Mouse (Mus musculus) kidney, embryonic 15.5 days (tissue): ENCODE data around the gene Plcxd1. TPM values are rescaled to one million over a fixed set of nuclear protein-coding genes. Genes with fewer than 3 reads are reported as not detected.
A peak's percentile ranks its signal among the peaks of the same experiment; 100 is the strongest.

Experiments
- ATAC-seq: fragments of 200-750 bp; cut with Nextera tagmentation; replicated peaks from 2 replicates; pipeline ENCODE4 v1.8.0; 2017; ENCODE audit warnings: moderate TSS enrichment; ENCODE audit not compliant: low FRiP score
- H3K27ac ChIP-seq: fragments of 300-500 bp; sonication (generic); 2 replicates; pipeline ENCODE4 v1.5.1; 2015; ENCODE audit warnings: mild to moderate bottlenecking, inconsistent platforms
- H3K27me3 ChIP-seq: fragments of 300-500 bp; sonication (generic); 2 replicates; pipeline ENCODE4 v1.6.1; 2015; ENCODE audit warnings: inconsistent platforms
- H3K36me3 ChIP-seq: fragments of 300-500 bp; sonication (generic); 2 replicates; pipeline ENCODE4 v1.6.1; 2015; ENCODE audit warnings: inconsistent platforms
- H3K4me1 ChIP-seq: fragments of 300-500 bp; sonication (generic); 2 replicates; pipeline ENCODE4 v1.6.1; 2015; ENCODE audit warnings: inconsistent platforms
- H3K4me2 ChIP-seq: fragments of 300-500 bp; sonication (generic); 2 replicates; pipeline ENCODE4 v1.6.1; 2015; ENCODE audit warnings: moderate library complexity, mild to moderate bottlenecking, inconsistent platforms
- H3K4me3 ChIP-seq: fragments of 300-500 bp; sonication (generic); replicated peaks from 2 replicates; pipeline ENCODE4 v1.5.1; 2015; ENCODE audit warnings: mild to moderate bottlenecking, inconsistent platforms
- H3K9ac ChIP-seq: fragments of 300-500 bp; sonication (generic); 2 replicates; pipeline ENCODE4 v1.6.1; 2015; ENCODE audit warnings: mild to moderate bottlenecking, inconsistent platforms
- H3K9me3 ChIP-seq: fragments of 300-500 bp; sonication (generic); replicated peaks from 2 replicates; pipeline ENCODE4 v1.6.1; 2016; ENCODE audit warnings: inconsistent platforms
- WGBS: fragments of 180-500 bp; shearing (Covaris S2); methylation state at CpG from one replicate; pipeline ENCODE4 v1.1.7; 2015; ENCODE audit warnings: mixed read lengths; 5-methylcytosine and 5-hydroxymethylcytosine counted together
- polyA plus RNA-seq: library from polyadenylated mRNA; unstranded; fragments of >200 nt; fragmentation: Nextera tagmentation; extraction: Ambion mirVana; gene quantifications from 2 replicates; pipeline ENCODE4 v1.2.1, GENCODE M21; 2015

The Plcxd1 gene
- polyA plus RNA-seq, 1 experiment from 2014 or later = 1.6 TPM

DNA sequence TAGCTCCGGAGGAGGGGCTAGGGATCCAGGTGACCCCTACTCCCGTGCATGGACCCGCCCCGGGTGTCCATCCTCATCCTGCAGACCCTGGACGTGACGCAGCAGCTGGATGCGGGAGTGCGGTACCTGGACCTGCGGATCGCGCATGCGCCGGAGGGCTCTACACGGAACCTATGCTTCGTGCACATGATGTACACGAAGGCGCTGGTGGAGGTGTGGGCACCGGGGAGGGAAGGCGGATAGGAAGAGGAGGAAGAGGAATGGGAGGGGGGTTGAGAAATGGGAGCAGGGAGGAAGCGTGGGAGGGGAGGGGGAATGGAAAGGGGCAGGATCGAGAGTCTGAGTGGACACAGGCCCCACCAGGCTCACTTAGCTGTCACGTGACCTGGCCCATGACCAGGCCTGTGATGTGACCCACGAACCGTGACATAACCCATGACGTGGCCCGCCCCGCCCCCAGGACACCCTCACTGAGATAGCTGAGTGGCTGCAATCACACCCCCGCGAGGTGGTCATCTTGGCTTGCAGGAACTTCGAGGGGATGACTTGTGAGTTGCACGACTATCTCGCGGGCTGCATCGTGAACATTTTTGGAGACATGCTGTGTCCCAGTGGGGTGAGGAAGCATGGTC lies 2.1 kb downstream of the Plcxd1 start:
- peak overlapping the region; percentile 42 for H3K4me3 ChIP-seq
- peaks cover 36% of the 10 kb centered on the region for H3K4me1 ChIP-seq
- ATAC-seq = peak; percentile 27
- H3K9ac ChIP-seq = peak overlapping the region; percentile 21; the same call in 1 of the 2 replicates
- H3K27ac ChIP-seq = no peak overlapping the region
- peaks cover 44% of the 10 kb centered on the region for H3K36me3 ChIP-seq
- no peaks in the 10 kb centered on the region for H3K9me3 ChIP-seq
- WGBS = 11% methylated on average over 34 of the region's 34 CpGs
- peaks cover 4% of the 10 kb centered on the region; the same call in 1 of the 2 replicates for H3K27me3 ChIP-seq
- H3K4me2 ChIP-seq = peak overlapping the region; percentile 87

- no peak for ATAC-seq
- Histone ChIP-seq H3K9me3 (no peaks in the 10 kb centered on the region), H3K36me3 (peaks cover 44% of the 10 kb centered on the region), H3K4me3 (no peak overlapping the region), H3K4me1 (peaks cover 38% of the 10 kb centered on the region), H3K27me3 (peaks cover 4% of the 10 kb centered on the region; the same call in 1 of the 2 replicates), H3K4me2 (peak overlapping the region; percentile 87), H3K27ac (no peak overlapping the region), H3K9ac (no peak overlapping the region)
- 89% methylated on average over 13 of the region's 13 CpGs for WGBS
Measured at GRCm38 (mm10) chr5:110102429-110102828, 2.7 kb downstream of the Plcxd1 start.

DNA sequence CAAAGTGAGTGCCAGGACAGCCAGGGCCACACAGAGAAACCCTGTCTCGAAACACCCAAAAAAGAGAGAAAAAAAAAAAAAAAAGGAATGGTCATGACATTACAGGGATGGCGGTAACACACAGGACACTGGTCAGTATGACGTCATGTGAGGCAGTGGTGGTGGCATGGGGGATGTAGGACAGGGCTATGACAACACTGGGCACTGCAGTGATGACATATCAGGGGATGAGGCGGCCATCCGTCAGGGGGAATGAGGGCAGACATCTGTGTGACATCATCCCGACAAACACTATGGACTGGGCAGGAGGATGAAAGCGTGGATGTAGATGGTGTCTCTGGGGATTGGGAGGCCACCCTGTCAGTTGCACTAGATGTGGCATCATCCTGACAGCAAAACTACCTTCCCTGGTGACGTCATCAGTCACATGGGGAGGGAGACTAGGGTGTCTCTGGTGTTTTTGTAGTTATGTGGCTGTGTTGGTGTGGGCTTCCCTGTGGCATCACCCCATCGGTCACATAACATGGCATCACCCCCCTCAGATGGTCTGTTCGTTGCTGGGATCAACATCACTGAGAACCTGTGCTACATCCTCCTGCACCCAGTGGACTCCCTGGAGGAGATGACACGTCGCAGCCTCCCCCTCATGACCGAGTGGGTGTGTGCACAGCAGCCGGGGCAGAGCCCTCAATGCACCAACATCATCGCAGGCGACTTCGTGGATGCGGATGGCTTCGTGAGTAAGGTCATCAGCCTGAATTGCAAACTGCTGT lies 3.3 kb downstream of the Plcxd1 start:
- no peak for ATAC-seq
- no peaks in the 10 kb centered on the region for H3K9me3 ChIP-seq
- no peak overlapping the region for H3K9ac ChIP-seq
- no peak overlapping the region for H3K4me3 ChIP-seq
- peaks cover 4% of the 10 kb centered on the region; the same call in 1 of the 2 replicates for H3K27me3 ChIP-seq
- no peak overlapping the region for H3K27ac ChIP-seq
- H3K4me1 ChIP-seq = peaks cover 38% of the 10 kb centered on the region
- WGBS = 95% methylated on average over 19 of the region's 19 CpGs
- H3K36me3 ChIP-seq = peaks cover 44% of the 10 kb centered on the region
- H3K4me2 ChIP-seq = no peak overlapping the region

- WGBS = 96% methylated on average over 27 of the region's 27 CpGs
- H3K27me3 ChIP-seq = peaks cover 4% of the 10 kb centered on the region; the same call in 1 of the 2 replicates
- no peak for ATAC-seq
- no peak overlapping the region for H3K4me2 ChIP-seq
- peaks cover 44% of the 10 kb centered on the region for H3K36me3 ChIP-seq
- peaks cover 38% of the 10 kb centered on the region for H3K4me1 ChIP-seq
- H3K27ac ChIP-seq = no peak overlapping the region
- no peaks in the 10 kb centered on the region for H3K9me3 ChIP-seq
- H3K4me3 ChIP-seq = no peak overlapping the region
- H3K9ac ChIP-seq = no peak overlapping the region
Measured at GRCm38 (mm10) chr5:110103901-110104615, 4.3 kb downstream of the Plcxd1 start.

- WGBS = 97% methylated on average over 36 of the region's 36 CpGs
- Histone ChIP-seq H3K4me2 (no peak overlapping the region), H3K27me3 (peaks cover 4% of the 10 kb centered on the region; the same call in 1 of the 2 replicates), H3K9me3 (no peaks in the 10 kb centered on the region), H3K9ac (no peak overlapping the region), H3K36me3 (peaks cover 44% of the 10 kb centered on the region), H3K27ac (no peak overlapping the region), H3K4me3 (no peak overlapping the region), H3K4me1 (peaks cover 37% of the 10 kb centered on the region)
- no peak for ATAC-seq
Measured at GRCm38 (mm10) chr5:110104616-110105380, 5.0 kb downstream of the Plcxd1 start.

DNA sequence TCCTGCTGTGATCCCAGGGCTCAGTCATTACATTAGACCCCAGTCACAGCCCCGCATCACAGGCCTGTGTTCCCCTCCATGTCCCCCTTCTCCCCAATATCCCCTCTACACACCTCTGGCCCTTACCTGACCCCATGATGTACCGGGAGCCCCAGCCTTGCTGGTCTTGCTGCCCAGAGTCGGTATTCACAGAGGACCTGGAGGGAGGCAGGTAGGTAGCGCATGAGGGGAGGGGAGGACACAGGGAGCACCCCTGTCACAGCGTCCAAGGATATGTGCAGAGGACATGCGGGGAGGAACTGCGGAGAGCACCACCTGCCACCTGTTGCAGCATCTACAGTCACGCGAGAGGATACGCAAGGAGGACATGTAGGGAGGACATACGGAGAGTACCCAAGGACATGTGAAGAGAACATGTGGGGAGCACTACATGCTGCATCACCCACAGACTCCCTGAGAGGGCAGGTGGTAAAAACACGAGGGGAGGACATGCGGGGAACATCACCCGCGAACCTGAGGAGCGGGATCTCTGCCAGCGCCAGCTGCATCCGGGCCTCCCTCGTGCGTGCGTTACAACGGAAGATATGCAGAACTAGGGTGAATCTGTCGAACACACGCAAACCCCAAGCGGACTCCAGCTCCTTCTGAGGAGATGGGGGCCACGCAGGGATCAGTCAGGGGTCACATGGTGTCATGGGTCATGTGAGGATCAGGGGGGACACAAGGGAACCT lies 6.5 kb downstream of the Plcxd1 start:
- H3K36me3 ChIP-seq = peaks cover 44% of the 10 kb centered on the region
- H3K27me3 ChIP-seq = no peaks in the 10 kb centered on the region
- ATAC-seq = no peak
- 0 out of 2 replicates have a peak overlapping the region, but pooled peaks have one; percentile 100 for H3K27ac ChIP-seq
- WGBS = 94% methylated on average over 26 of the region's 26 CpGs
- H3K9ac ChIP-seq = peak overlapping the region; percentile 87
- no peaks in the 10 kb centered on the region for H3K9me3 ChIP-seq
- H3K4me3 ChIP-seq = peak overlapping the region; percentile 90
- peaks cover 28% of the 10 kb centered on the region for H3K4me1 ChIP-seq
- H3K4me2 ChIP-seq = peak overlapping the region; percentile 84

GRCm38 (mm10) chr5:110106901-110107564 lies 7.3 kb downstream of the Plcxd1 start:
- Histone ChIP-seq H3K4me3 (peak overlapping the region; percentile 90), H3K4me2 (peak overlapping the region; percentile 84), H3K9ac (peak overlapping the region; percentile 87), H3K9me3 (no peaks in the 10 kb centered on the region), H3K4me1 (peaks cover 21% of the 10 kb centered on the region), H3K27ac (peak overlapping the region; percentile 100), H3K36me3 (peaks cover 48% of the 10 kb centered on the region), H3K27me3 (no peaks in the 10 kb centered on the region)
- peak; percentile 41 for ATAC-seq
- WGBS = 10% methylated on average over 39 of the region's 41 CpGs

DNA sequence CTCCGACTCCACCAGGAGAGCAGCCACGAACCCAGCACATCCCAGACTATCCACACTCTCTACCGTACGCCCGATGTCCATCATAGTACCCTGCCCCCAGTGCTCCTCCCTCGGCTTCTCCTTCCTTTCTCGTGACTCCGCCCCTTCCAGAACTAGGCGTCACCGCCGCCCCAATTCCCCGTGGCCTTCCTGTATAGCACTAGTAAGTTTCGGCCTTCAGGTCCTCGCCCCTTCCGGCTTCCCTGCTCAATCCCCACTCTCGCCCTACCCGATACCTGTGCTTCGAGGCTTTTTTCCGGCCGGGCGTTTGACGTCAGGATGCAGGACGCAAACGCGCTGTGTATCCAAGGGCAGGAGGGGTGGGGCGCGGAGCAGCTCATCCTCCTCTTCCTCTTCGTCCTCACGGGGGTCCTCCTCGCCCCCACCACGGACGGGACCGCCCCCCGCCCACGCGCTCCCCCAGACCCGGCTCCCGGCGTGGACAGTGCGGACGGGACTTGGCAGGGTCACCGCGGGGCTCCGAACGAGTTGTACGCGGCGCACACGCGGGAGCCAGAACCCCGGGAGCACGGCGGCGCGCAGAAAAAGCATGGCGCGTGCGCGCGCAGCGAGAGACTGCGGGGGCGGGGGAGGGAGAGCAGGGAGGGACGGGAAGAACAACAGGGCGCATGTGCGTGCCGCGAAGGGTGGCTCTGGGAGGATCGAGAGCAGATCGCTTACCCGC lies 8.0 kb downstream of the Plcxd1 start, which contains the start of gene Gtpbp6:
Gtpbp6 (minus strand) TSS at position 617 of the 724 bp plus-strand sequence.
- peaks cover 16% of the 10 kb centered on the region for H3K4me1 ChIP-seq
- peak within 1 kb of the TSS; percentile 90 for H3K4me3 ChIP-seq
- no peaks in the 10 kb centered on the region for H3K9me3 ChIP-seq
- WGBS = under 1% methylated on average over 70 of the region's 71 CpGs
- peaks cover 48% of the 10 kb centered on the region for H3K36me3 ChIP-seq
- peak within 1 kb of the TSS; percentile 87 for H3K9ac ChIP-seq
- H3K27ac ChIP-seq = peak within 1 kb of the TSS; percentile 100
- peak within 1 kb of the TSS; percentile 84 for H3K4me2 ChIP-seq
- peak; percentile 89 for ATAC-seq
- no peaks in the 10 kb centered on the region for H3K27me3 ChIP-seq

DNA sequence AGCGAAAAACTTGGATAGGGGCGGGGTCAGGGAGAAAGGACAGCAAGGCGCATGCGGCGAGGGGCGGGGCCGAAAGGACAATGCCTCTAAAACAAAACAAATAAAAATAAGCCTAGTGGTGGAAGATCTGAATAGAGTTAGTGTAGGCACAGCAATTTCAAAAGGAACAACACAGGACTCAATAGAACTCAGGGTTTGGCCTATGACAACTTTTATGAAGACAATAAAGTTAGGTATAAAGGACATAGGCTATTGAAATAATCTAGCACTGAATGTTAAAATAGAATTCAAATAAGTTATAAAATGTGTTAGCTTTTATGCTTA lies 8.5 kb downstream of the Plcxd1 start:
- Histone ChIP-seq H3K4me1 (peaks cover 16% of the 10 kb centered on the region), H3K27me3 (no peaks in the 10 kb centered on the region), H3K4me3 (peak overlapping the region; percentile 90), H3K36me3 (peaks cover 48% of the 10 kb centered on the region), H3K9ac (peak overlapping the region; percentile 87; the same call in 1 of the 2 replicates), H3K27ac (peak overlapping the region; percentile 100), H3K9me3 (no peaks in the 10 kb centered on the region), H3K4me2 (peak overlapping the region; percentile 84)
- WGBS = under 1% methylated on average over 7 of the region's 7 CpGs
- ATAC-seq = no peak

DNA sequence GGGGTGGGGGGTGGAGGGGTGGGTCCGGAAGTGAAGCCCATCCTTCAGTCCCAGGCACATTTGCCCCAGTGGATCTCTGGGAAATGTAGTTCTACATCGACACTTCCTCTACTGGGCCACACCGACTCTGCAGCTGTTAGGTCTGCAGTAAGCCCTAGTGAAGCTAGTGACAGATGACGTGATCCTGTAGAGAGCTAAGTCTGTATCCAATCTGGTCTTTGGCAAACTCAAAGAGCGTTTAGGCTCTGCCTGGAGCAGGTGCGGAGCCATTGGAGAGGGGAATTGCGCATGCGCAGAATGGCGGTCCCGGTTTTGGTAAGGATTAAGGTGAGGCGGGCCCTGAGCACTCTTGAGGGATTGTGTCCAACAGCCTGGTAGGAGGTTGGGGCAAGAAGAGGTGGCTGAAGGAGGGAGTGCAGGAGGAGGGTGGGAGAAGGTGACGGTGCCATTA lies 10.2 kb downstream of the Plcxd1 start, which contains the start of gene Zfp605:
Zfp605 (plus strand) TSS at position 102 of the 451 bp plus-strand sequence.
- under 1% methylated on average over 12 of the region's 12 CpGs for WGBS

More for the DNA sequence above, 10.2 kb downstream of the Plcxd1 start, which contains the start of gene Zfp605:
- H3K4me3 ChIP-seq = peak within 1 kb of the TSS; percentile 66
- H3K9ac ChIP-seq = peak within 1 kb of the TSS; percentile 61
- H3K27ac ChIP-seq = peak within 1 kb of the TSS; percentile 90
- peaks cover 42% of the 10 kb centered on the region for H3K36me3 ChIP-seq
- H3K4me1 ChIP-seq = peaks cover 16% of the 10 kb centered on the region
- no peaks in the 10 kb centered on the region for H3K9me3 ChIP-seq
- ATAC-seq = peak; percentile 52
- no peaks in the 10 kb centered on the region for H3K27me3 ChIP-seq
- H3K4me2 ChIP-seq = peak within 1 kb of the TSS; percentile 74
